Comparison of ENCODE assay signal across 8 mouse cellular contexts in genomic region chr1:192770495-192771331, GRCm38 (mm10). TPM values are rescaled to one million over a fixed set of nuclear protein-coding genes. Genes with fewer than 3 reads are reported as not detected.
DNase-seq lines count a peak whose midpoint lies in the region; ATAC-seq and TF ChIP-seq lines count a peak whose summit lies in the region.

Hhat (minus strand) TSS chr1:192771223.

- intact Hi-C loops in gastrocnemius, postnatal 36 days (cut with DNase I), result no loop called here
- intact Hi-C loops in left cerebral cortex, postnatal 25 days (cut with DNase I), result no loop called here

- H3K4me3 ChIP-seq in cortical plate, adult 2 months (ENCODE audit: insufficient read depth, low read length), result peak within 1 kb of the TSS; percentile 77
- H3K4me3 ChIP-seq in megakaryocyte, embryonic 14.5 days (replicated peaks), result peak within 1 kb of the TSS; percentile 94

- peak within 1 kb of the TSS; percentile 97 for H3K27ac ChIP-seq in cortical plate, adult 2 months (ENCODE audit: insufficient read depth, low read length)

- peak; percentile 42 for DNase-seq in adipocyte (ENCODE audit: low spot score)
- DNase-seq in gastrocnemius, postnatal 36 days, result peak; percentile 53 to 60
- DNase-seq in left cerebral cortex, postnatal 25 days (ENCODE audit: low spot score in 2 of 2), result peak; percentile 70 to 78
- DNase-seq in right cerebral cortex, postnatal 10 days (ENCODE audit: low spot score in 2 of 2), result peak; percentile 81 to 83
- DNase-seq in urinary bladder, postnatal 25 days (ENCODE audit: low spot score), result peak; percentile 53

- H3K36me3 ChIP-seq in megakaryocyte, embryonic 14.5 days (replicated peaks; ENCODE audit: low read length), result no peaks in the 10 kb centered on the region

- TF ChIP-seq POLR2A in cortical plate, adult 2 months (IDR thresholded peaks at IDR 0.05; ENCODE audit: extremely low read depth, insufficient read depth, low read length), result peak; percentile 45; the same call in 1 of the 2 replicates

- no peak for TF ChIP-seq CTCF in cortical plate, adult 2 months (IDR thresholded peaks at IDR 0.05; ENCODE audit: extremely low read depth, insufficient read depth, low read length)

- H3K27me3 ChIP-seq in megakaryocyte, embryonic 14.5 days (replicated peaks), result peaks cover 31% of the 10 kb centered on the region

- peaks cover 2% of the 10 kb centered on the region; the same call in 1 of the 2 replicates for H3K4me1 ChIP-seq in cortical plate, adult 2 months (ENCODE audit: control insufficient read depth, insufficient read depth, low read length)
- peaks cover 23% of the 10 kb centered on the region for H3K4me1 ChIP-seq in megakaryocyte, embryonic 14.5 days

- ATAC-seq in inflammation-experienced regulatory T-cells, adult 6 months, result peak; percentile 87

- H3K9me3 ChIP-seq in megakaryocyte, embryonic 14.5 days, result no peaks in the 10 kb centered on the region

RNA-seq across cellular contexts. Expression of gene Hhat, which starts in this region (rescaled TPM):
- polyA plus RNA-seq in cortical plate, adult 2 months (2012; rRNA removed), result 0.89 and 0.98 TPM in 2 replicates
- under 1 TPM; 0.48 to 0.54 TPM for total RNA-seq in gastrocnemius, postnatal 36 days (2021)
- 1 to 10 TPM in 2 of 3 experiments, under 1 TPM in 1; 0.84 to 2.9 (median 2.8) TPM for polyA plus RNA-seq in inflammation-experienced regulatory T-cells, adult 6 months (2017; shearing (Covaris generic))
- total RNA-seq in left cerebral cortex, postnatal 25 days (2021), result 1 to 10 TPM; 1.2 to 2.2 TPM
- 0.03 TPM in 1 of 2 replicates, not detected in the other for polyA plus RNA-seq in megakaryocyte, embryonic 14.5 days (2012; ENCODE audit: insufficient read depth, low replicate concordance)

Comparison
In these comparisons a context has a peak if more than half of its experiments do, and no peak if none do; other contexts are left out.
1. Peak in every context shown above with its lines: DNase-seq, ATAC-seq, H3K4me3 ChIP-seq and H3K27ac ChIP-seq.
2. Peak in DNase-seq in gastrocnemius, postnatal 36 days; RNA of the gene not detected or under 1 TPM.